Mouse (Mus musculus) G1E (cell line): ENCODE results near the gene Pappa.

Experiments
- CTCF ChIP-seq: IDR thresholded peaks from 2 replicates; pipeline ENCODE4 v1.5.1; 2012; ENCODE audit warnings: low read depth, low read length, inconsistent platforms, mixed read lengths
- GATA1 ChIP-seq: IDR thresholded peaks from 2 replicates; pipeline ENCODE4 v1.6.1; 2012; ENCODE audit warnings: borderline replicate concordance, low read length, inconsistent platforms, mixed read lengths
- GATA2 ChIP-seq: IDR thresholded peaks from 2 replicates; pipeline ENCODE4 v1.6.1; 2012; ENCODE audit warnings: low read depth, low read length, inconsistent platforms, borderline replicate concordance
- POLR2AphosphoS5 ChIP-seq: IDR thresholded peaks from 2 replicates; pipeline ENCODE4 v1.6.1; 2012; ENCODE audit warnings: low read depth, low read length, inconsistent platforms; ENCODE audit not compliant: insufficient replicate concordance
- TAL1 ChIP-seq: conservative IDR thresholded peaks from 2 replicates; pipeline ENCODE4 v1.6.1; 2012; ENCODE audit warnings: low read depth, low read length, inconsistent platforms, mixed read lengths

DNA sequence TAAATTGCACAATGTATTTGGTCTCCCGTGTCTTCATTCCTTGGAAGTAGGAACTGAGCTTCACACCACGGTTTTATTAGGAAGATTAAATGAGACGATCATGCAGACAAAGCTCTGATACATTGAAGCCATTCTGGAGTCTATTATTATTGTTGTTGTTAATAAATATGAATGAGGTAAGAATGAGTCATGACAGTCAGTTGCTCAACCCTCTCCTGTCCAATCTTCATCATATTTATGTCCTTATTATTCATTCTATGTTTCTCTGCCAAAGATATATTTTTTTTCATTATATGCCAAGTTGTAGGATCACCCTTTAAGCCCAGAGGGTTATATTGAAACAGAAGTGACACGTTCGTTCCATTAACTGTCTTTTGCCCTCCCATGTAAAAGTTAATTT, 36.4 kb upstream of the Pappa start:
- no peak for TF ChIP-seq CTCF
- TF ChIP-seq GATA1: no peak
- no peak for TF ChIP-seq TAL1
- TF ChIP-seq POLR2AphosphoS5: no peak
- no peak for TF ChIP-seq GATA2
